In the genomic region with DNA sequence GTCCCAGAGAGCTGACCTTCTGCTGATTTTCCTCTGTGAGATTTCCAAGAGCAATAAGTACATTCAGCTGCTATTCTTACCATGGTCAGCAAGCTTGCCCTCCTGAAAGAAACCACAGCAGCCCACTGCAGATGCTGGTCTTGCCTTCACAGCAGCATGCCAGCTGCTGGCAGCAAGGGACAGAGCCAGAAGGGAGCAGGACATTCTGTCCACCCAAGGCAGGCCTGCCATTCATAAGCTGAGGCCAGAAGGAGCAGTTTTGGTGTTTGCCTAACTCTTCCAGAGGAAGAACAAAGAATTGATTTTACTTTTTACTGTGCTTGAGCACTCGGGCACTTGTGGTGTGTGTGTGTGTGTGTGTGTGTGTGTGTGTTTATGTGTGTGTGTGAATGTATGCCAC, we compare ENCODE assay signal across 12 mouse cellular contexts.
DNase-seq lines count a peak whose midpoint lies in the region; TF ChIP-seq lines count a peak whose summit lies in the region.
"Had no signal": no experiment of that assay in that cellular context is flagged by ENCODE, and none has a peak within 500 bp of the region (broad histone marks: within the 10 kb centered on the region; RNA-seq: fewer than 3 reads in every experiment).

No protein-coding gene starts in this region.

- no peaks in the 10 kb centered on the region for H3K27me3 ChIP-seq in forebrain, embryonic 10.5 days (ENCODE audit: poor library complexity, severe bottlenecking)

- no peak overlapping the region for H3K4me3 ChIP-seq in layer of hippocampus, adult 2 months
- H3K4me3 ChIP-seq in forebrain, embryonic 10.5 days, result no peak overlapping the region
- H3K4me3 ChIP-seq: hindbrain, embryonic 10.5 days had no signal

- DNase-seq in layer of hippocampus, adult 2 months (ENCODE audit: low spot score in 2 of 2), result no peak
- no peak for DNase-seq in layer of hippocampus, postnatal 10 days (ENCODE audit: low spot score in 2 of 2)
- DNase-seq in ovary, adult 18-20 months (ENCODE audit: low spot score), result peak; percentile 10
- no peak for DNase-seq in ovary, postnatal 36 days (ENCODE audit: low spot score)
- DNase-seq in NIH3T3 (ENCODE audit: low read depth), result peak; percentile 11
- DNase-seq in forebrain, embryonic 10.5 days (ENCODE audit: extremely low spot score, low spot score), result no peak
- DNase-seq: adrenal gland, postnatal 10 days; cerebellum, adult 11-12 months; cerebellum, adult 9-10 months; cerebellum, postnatal 25 days had no signal

- peaks cover 6% of the 10 kb centered on the region for H3K9me3 ChIP-seq in forebrain, embryonic 10.5 days

- TF ChIP-seq CTCF in layer of hippocampus, adult 2 months (conservative IDR thresholded peaks at IDR 0.05), result no peak

- H3K27ac ChIP-seq in layer of hippocampus, adult 2 months, result peak overlapping the region; percentile 36; the same call in 1 of the 2 replicates
- H3K27ac ChIP-seq in forebrain, embryonic 10.5 days, result no peak overlapping the region
- H3K27ac ChIP-seq: hindbrain, embryonic 10.5 days; hindbrain, embryonic 14.5 days had no signal

- peaks cover 5% of the 10 kb centered on the region; the same call in 1 of the 2 replicates for H3K36me3 ChIP-seq in forebrain, embryonic 10.5 days (replicated peaks)

- H3K4me1 ChIP-seq in forebrain, embryonic 10.5 days, result no peaks in the 10 kb centered on the region
- H3K4me1 ChIP-seq: hindbrain, embryonic 10.5 days had no signal

- 85% methylated on average over 1 of the region's 1 CpGs for WGBS in forebrain, embryonic 10.5 days

Comparison
In these comparisons a context has a peak if more than half of its experiments do, and no peak if none do; other contexts are left out.
1. DNase-seq: peak in ovary, adult 18-20 months (single experiment) and NIH3T3 (single experiment); none in layer of hippocampus, adult 2 months (0 of 2), layer of hippocampus, postnatal 10 days (0 of 2), ovary, postnatal 36 days (single experiment) and forebrain, embryonic 10.5 days (single experiment).